Comparison of ENCODE assay signal across 8 mouse cellular contexts in genomic region chr1:161251417-161252265, GRCm38 (mm10). TPM values are rescaled to one million over a fixed set of nuclear protein-coding genes. Genes with fewer than 3 reads are reported as not detected.
DNase-seq lines count a peak whose midpoint lies in the region; ATAC-seq and TF ChIP-seq lines count a peak whose summit lies in the region.

No protein-coding gene starts in this region.

- H3K9me3 ChIP-seq in embryonic facial prominence, embryonic 10.5 days = no peaks in the 10 kb centered on the region
- H3K9me3 ChIP-seq in intestine, embryonic 16.5 days (ENCODE audit: control insufficient read depth, low read length) = no peaks in the 10 kb centered on the region
- no peaks in the 10 kb centered on the region for H3K9me3 ChIP-seq in midbrain, embryonic 14.5 days (ENCODE audit: control insufficient read depth, low read length)

- H3K4me1 ChIP-seq in liver, adult 2 months (ENCODE audit: control insufficient read depth, insufficient read depth, low read length) = peaks cover 12% of the 10 kb centered on the region; the same call in 1 of the 2 replicates
- peaks cover 40% of the 10 kb centered on the region for H3K4me1 ChIP-seq in embryonic facial prominence, embryonic 10.5 days
- H3K4me1 ChIP-seq in intestine, embryonic 16.5 days (ENCODE audit: control insufficient read depth, insufficient read depth, low read length) = peaks cover 25% of the 10 kb centered on the region
- H3K4me1 ChIP-seq in midbrain, embryonic 14.5 days (ENCODE audit: control insufficient read depth, insufficient read depth, low read length) = peaks cover 15% of the 10 kb centered on the region; the same call in 1 of the 2 replicates

- H3K79me2 ChIP-seq in liver, adult 2 months (ENCODE audit: control insufficient read depth, insufficient read depth, low read length) = peaks cover 4% of the 10 kb centered on the region; the same call in 1 of the 2 replicates

- DNase-seq in liver, adult 2 months (ENCODE audit: extremely low read depth, low read depth, low spot score) = peak; percentile 81
- no peak for DNase-seq in liver
- no peak for DNase-seq in embryonic facial prominence, embryonic 10.5 days (ENCODE audit: low spot score)
- no peak for DNase-seq in midbrain, embryonic 14.5 days
- DNase-seq in right cerebral cortex, postnatal 14 days = no peak
- DNase-seq in layer of hippocampus, postnatal 25 days (ENCODE audit: extremely low spot score in 1 of 2, low spot score in 1 of 2) = no peak
- no peak for DNase-seq in kidney, adult 11 months

- peaks cover 3% of the 10 kb centered on the region for H3K36me3 ChIP-seq in liver, adult 2 months (ENCODE audit: control insufficient read depth, insufficient read depth, low read length)
- peaks cover 16% of the 10 kb centered on the region for H3K36me3 ChIP-seq in embryonic facial prominence, embryonic 10.5 days (replicated peaks)
- H3K36me3 ChIP-seq in intestine, embryonic 16.5 days (ENCODE audit: control insufficient read depth, insufficient read depth, low read length) = 0 out of 2 replicates have a peak, but pooled peaks cover 2% of the 10 kb centered on the region
- no peaks in the 10 kb centered on the region for H3K36me3 ChIP-seq in midbrain, embryonic 14.5 days (ENCODE audit: control insufficient read depth, insufficient read depth, low read length)

- H3K27ac ChIP-seq in liver, adult 2 months (replicated peaks; ENCODE audit: insufficient read depth, low read depth, low read length) = peak overlapping the region; percentile 62
- peak overlapping the region; percentile 97 for H3K27ac ChIP-seq in embryonic facial prominence, embryonic 10.5 days (replicated peaks)
- no peak overlapping the region for H3K27ac ChIP-seq in intestine, embryonic 16.5 days (ENCODE audit: low read length)
- no peak overlapping the region for H3K27ac ChIP-seq in midbrain, embryonic 14.5 days (replicated peaks; ENCODE audit: low read depth, low read length)

- ATAC-seq in intestine, embryonic 16.5 days = no peak; the same call in 1 of the 2 replicates
- no peak for ATAC-seq in midbrain, embryonic 14.5 days (ENCODE audit: low FRiP score, low TSS enrichment)

- no peak for TF ChIP-seq CTCF in liver, adult 2 months (IDR thresholded peaks at IDR 0.05; ENCODE audit: low read depth, low read length)

- H3K4me2 ChIP-seq in intestine, embryonic 16.5 days (ENCODE audit: low read depth, low read length) = peak overlapping the region; percentile 58
- H3K4me2 ChIP-seq in midbrain, embryonic 14.5 days (ENCODE audit: low read length) = peak overlapping the region; percentile 96

- H3K4me3 ChIP-seq in liver, adult 2 months (ENCODE audit: insufficient read depth, low read depth, low read length) = peak overlapping the region; percentile 38
- peak overlapping the region; percentile 97 for H3K4me3 ChIP-seq in embryonic facial prominence, embryonic 10.5 days
- peak overlapping the region; percentile 94 for H3K4me3 ChIP-seq in intestine, embryonic 16.5 days (ENCODE audit: low read length)
- peak overlapping the region; percentile 83 for H3K4me3 ChIP-seq in midbrain, embryonic 14.5 days (replicated peaks; ENCODE audit: low read depth, low read length)

- 0 out of 2 replicates have a peak overlapping the region, but pooled peaks have one; percentile 24 for H3K9ac ChIP-seq in liver, adult 2 months (ENCODE audit: low read depth, low read length)
- H3K9ac ChIP-seq in intestine, embryonic 16.5 days (ENCODE audit: low read depth, low read length) = no peak overlapping the region; the same call in 1 of the 2 replicates
- 0 out of 2 replicates have a peak overlapping the region, but pooled peaks have one; percentile 81 for H3K9ac ChIP-seq in midbrain, embryonic 14.5 days (replicated peaks; ENCODE audit: low read length)

- TF ChIP-seq POLR2A in liver, adult 2 months (IDR thresholded peaks at IDR 0.05; ENCODE audit: extremely low read depth, insufficient read depth, low read length) = no peak

- WGBS in liver, adult 2 months = 62% methylated on average over 9 of the region's 9 CpGs
- WGBS in embryonic facial prominence, embryonic 10.5 days = 62% methylated on average over 9 of the region's 9 CpGs
- 58% methylated on average over 9 of the region's 9 CpGs for WGBS in intestine, embryonic 16.5 days
- 71% methylated on average over 9 of the region's 9 CpGs for WGBS in midbrain, embryonic 14.5 days

- no peaks in the 10 kb centered on the region for H3K27me3 ChIP-seq in liver, adult 2 months (ENCODE audit: control insufficient read depth, insufficient read depth, low read length)
- peaks cover 7% of the 10 kb centered on the region for H3K27me3 ChIP-seq in embryonic facial prominence, embryonic 10.5 days (replicated peaks; ENCODE audit: low read depth, poor library complexity, severe bottlenecking)
- no peaks in the 10 kb centered on the region for H3K27me3 ChIP-seq in intestine, embryonic 16.5 days (replicated peaks; ENCODE audit: control insufficient read depth, insufficient read depth, low read length)
- no peaks in the 10 kb centered on the region; the same call in 1 of the 2 replicates for H3K27me3 ChIP-seq in midbrain, embryonic 14.5 days (ENCODE audit: control insufficient read depth, insufficient read depth, low read length)

RNA-seq across cellular contexts. Expression of gene Prdx6, which starts 0.6 kb away (rescaled TPM):
- total RNA-seq in liver, adult 2 months (2014; rRNA removed) = 413 and 458 TPM in 2 replicates
- polyA plus RNA-seq in liver, adult 2 months (2012; rRNA removed) = 221 and 315 TPM in 2 replicates
- polyA plus RNA-seq in embryonic facial prominence, embryonic 10.5 days (2016; fragmentation: Nextera tagmentation; extraction: Ambion mirVana) = 783 and 804 TPM in 2 replicates
- 488 and 543 TPM in 2 replicates for polyA plus RNA-seq in intestine, embryonic 16.5 days (2015; fragmentation: Nextera tagmentation; extraction: Ambion mirVana)
- polyA plus RNA-seq in midbrain, embryonic 14.5 days (2014; fragmentation: Nextera tagmentation; extraction: Ambion mirVana) = 127 and 161 TPM in 2 replicates
- 100 to 1,000 TPM; 300 to 347 TPM for total RNA-seq in layer of hippocampus, postnatal 25 days (2021)

Comparison
In these comparisons a context has a peak if more than half of its experiments do, and no peak if none do; other contexts are left out.
1. H3K27ac ChIP-seq: peak in liver, adult 2 months (single experiment) and embryonic facial prominence, embryonic 10.5 days (single experiment); none in intestine, embryonic 16.5 days (single experiment) and midbrain, embryonic 14.5 days (single experiment).
2. H3K4me3 ChIP-seq: peak in every context shown above with its lines; median percentile 97 in embryonic facial prominence, embryonic 10.5 days; 94 in intestine, embryonic 16.5 days; 83 in midbrain, embryonic 14.5 days; 38 in liver, adult 2 months.